Mouse (Mus musculus): ENCODE data around the gene Trove2.

Trove2 gene

DNA sequence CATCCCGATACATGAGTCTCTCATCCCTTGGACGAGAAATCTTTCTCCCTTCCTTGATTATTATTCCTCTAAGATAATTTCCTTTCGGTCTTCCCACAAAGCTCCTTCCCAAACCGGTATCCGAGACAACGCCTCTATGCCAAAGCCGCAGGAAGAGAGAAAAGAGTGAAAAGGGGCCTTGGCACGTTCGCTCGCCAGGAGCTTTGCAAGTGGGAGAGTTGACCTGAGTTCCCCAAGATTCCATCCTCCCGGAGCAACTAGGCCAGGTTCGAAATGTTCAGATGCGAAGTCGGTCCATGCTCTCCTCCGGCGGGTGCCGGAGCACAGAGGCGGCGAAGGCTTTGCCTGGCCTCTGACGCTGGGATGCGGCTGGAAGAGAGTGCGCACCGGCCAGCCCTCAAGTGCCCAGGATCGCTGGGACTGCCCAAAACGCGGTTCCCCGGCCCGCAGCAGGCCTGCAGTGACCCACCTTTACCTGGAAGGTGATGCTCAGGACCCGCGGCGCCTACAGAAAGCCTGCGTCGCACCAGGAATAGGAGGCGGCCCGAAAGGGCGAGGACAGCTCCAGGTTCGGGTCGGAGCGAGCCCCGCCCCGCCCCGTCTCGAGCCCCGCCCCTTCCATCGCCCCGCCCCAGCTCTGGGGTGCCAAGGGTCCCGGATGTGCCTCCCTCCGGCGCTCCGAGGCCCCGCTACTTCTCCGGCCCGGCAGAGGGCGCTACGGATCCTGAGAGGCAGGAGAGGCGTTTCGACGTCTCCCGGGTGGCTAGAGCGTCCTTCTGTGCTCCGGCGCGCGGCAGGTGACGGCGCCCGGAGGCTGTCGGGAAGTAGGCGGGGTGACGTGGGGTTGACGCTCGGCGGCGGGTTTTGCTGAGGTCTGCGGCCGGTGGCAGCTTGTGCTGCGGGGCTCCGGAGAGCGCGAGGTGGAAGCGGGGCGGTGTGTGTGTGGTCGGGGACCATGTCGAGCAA is at the start of gene Trove2, which contains the start of gene Uchl5:
Trove2 (minus strand) TSS at position 623 of the 966 bp plus-strand sequence.
Uchl5 (plus strand) TSS at position 827 of the 966 bp plus-strand sequence.
- DNase-seq = peak; percentile 99

DNA sequence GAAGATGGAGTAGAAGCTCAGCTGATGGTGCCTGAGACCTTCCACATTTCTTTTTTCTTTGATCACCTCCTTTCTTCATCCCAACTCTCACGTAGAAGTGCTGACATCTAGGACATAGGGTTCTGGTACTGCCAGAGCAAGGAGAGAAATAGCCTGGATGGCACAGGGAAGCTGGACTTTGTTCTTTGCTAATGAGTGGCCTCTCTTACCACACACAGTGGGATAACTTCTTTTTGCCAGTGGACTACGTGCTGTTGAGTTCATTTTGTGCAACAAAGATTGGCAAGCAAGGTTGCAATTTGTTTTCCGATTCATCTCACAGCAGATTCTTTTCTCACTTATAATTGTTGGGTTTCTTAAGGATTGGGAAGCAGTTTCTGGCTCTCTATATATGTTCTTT is 45.8 kb upstream of the Trove2 start:
- no peak for DNase-seq

DNA sequence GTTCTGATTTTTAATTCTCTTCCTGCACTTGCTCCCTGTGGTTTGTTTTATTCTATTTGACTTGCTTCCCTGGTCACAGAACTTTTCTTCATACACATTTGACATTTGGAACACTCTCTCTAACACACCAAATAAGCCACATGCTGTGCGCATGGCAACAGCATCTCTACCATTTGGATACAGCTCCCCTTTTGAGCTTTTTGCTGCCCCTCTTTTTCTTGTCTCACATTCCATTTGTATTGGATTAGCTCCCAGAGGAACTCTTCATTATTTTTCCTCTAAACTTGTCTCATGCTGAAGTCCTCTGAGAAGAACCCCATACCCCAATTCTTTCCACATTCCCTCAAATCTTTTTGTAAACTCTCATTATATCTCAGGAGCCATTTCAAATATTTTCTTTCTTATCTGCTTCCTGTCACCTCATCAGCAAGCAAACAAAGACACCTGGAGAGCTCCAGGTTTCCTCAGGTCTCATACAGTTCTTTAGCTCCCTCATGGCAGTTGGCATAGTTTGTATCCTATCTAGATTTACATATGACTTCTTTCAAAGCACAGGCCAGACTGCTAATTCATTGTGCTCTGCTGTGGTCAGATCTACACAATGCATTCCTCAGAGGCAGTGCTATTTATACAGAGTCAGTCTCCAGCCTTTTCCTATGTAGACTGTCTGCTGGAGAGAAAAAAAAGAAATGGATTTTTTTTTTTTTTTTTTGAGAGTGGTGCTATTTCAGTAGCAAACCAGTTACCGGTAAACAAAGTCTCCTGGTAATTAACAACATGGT is 43.4 kb upstream of the Trove2 start:
- no peak for DNase-seq

- peak; percentile 91 for DNase-seq
Observed at GRCm38 (mm10) chr1:143813676-143814360, 37.0 kb upstream of the Trove2 start.

- peak; percentile 9 for DNase-seq
Observed at GRCm38 (mm10) chr1:143809062-143809461, 32.2 kb upstream of the Trove2 start.

DNA sequence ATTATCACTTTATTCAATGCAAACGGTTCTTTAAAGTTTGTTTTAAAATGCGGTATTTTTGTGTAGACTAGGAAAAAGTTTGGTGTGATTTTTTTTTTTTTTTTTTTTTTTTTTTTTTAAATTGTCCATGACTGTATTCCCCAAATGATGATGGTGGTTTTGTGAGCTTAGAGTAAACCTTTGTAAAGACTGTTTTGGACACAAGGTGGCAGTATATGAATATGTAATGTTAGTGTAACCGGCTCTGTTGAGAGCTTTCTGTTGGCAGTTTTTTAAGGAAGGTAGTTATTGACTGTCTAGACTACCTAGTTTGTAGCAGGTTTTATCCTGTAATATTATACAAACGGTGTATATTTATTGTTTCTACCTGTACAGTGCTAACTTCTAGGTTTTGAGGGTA is 26.7 kb upstream of the Trove2 start:
- peak; percentile 35 for DNase-seq

DNA sequence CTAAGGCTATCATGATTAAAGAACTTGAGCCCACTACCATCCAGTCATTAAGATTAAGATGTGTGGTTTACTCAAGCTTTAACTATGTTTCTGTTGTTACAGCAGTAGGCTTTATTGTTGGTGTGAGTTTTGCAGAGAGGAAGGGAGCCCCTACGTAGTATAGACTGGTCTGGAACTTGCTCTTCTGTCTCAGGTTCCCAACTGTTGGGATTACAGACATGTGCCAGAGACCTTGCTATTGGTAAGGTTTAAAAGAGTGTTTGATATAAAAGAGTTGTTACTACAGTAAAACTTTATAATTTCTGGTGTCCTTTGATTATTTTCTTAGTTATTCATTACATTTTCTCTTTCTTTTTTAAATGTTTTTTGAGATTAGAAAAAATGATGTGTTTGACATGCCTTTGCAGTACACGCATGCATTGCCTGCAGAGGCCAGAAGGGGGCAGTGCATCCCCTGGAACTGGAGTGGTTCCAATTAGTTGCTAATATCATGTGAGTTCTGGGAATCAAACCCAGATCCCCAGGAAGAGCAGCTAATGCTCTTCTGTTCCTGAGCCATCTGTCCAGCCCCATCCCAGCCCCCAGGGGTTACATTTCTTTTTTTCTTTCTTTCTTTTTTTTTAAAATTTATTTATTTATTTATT is 11.8 kb upstream of the Trove2 start:
- DNase-seq = peak; percentile 47

DNA sequence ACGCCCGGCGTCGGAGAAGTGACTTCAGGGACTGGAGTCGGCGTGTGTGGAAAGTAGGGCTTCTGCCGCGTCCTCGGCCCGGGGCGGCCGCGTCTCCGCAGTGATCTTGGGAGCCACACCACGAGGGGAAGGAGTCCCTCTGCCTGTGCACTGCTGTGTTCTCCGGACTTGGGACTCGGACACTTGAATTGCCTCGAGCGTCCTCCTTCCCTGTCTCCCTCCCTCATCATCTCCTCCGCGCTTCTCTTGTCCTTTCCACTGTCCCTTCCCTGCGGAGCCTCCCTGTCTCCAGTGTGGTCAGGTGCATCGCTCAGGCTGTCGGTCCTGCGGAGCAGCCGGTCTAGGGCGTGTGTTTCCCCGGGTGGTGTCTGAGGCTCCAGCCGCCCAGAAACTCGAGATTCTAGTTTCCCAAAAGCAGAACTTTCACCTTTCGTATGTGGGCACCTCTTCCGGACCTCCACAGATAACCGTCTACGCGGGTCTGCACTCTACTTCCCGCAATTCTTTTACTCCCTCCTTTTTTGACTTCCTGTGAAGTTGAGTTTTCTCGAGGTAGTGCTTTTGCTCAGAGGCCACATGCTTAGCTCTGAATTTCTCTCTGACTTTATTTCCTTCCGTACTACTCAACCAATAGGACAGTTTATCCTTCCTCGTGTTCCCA is 820 bp upstream of the Trove2 start:
- no peak for DNase-seq

DNA sequence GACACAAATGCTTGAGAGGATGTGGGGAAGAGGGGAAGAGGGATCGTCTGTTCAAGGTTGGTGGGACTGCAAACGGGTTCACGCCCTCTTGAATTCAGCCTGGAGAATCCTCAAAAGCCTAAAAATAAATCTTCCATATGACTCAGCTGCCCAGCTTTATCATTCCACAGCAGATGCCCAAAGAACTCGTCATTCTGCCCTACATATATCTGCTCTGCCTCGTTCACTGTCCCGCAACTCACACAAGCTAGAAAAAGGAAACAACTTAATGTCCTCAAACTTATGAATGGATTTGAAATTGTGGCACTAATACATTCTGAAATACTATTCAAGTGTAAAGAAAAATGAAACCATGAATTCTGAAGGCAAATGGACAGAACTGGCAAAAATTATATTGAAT is 3.0 kb downstream of the Trove2 start:
- DNase-seq = no peak

DNA sequence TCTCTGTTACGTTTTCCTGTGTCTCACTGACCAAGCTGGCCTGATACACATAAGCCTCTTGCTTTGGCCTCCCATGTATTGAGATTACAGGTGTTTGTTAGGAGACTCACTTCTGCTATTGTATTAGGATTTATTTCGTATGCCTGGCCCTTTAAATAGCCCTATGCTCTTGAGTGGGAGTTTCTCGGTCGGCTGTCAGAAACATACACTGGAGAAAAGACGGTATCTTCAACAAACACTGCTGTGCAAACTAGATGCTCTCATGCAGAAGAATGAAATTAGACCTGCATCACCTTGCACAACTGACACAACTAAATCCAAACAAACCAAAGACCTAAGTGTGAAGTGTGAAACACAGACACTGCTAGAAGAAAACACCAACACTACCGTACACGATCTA is 3.8 kb downstream of the Trove2 start:
- DNase-seq = no peak

DNA sequence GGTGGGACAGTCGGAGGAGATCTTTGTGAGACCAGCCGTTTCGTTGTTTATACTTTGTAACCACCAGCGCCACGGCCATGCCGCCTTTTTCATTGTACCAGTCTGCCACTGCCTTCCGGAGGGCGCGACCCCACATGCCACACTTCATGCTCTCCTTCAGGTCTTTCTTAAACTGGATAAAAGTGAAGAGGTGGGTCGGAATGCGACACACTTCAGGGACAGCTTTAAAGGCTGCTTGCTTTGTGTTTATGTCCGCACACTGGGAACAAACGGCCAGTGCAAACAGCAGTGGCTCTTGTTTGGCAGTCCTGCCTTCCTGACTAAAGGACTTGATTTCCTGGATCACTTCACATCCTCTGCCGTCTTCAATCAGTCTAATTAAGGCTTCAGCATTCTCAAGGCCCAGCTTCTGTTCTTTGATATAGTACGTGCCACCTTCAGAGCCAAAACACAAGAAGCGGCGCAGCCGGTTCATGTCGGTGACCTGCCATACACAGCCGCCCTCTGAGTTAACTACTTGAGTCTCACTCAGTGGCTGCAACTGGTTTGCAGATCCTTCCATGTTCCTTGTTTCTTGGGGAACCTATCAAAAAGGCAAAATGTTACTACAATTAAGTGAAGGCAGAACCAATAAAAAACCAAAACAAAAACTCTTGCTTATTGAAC is 6.3 kb downstream of the Trove2 start:
- peak; percentile 17 for DNase-seq

- DNase-seq = no peak
Observed at GRCm38 (mm10) chr1:143766238-143766637, 10.6 kb downstream of the Trove2 start.

- no peak for DNase-seq
Observed at GRCm38 (mm10) chr1:143765801-143766200, 11.1 kb downstream of the Trove2 start.

GRCm38 (mm10) chr1:143764443-143764842 is 12.4 kb downstream of the Trove2 start:
- no peak for DNase-seq

GRCm38 (mm10) chr1:143762159-143762558 is 14.7 kb downstream of the Trove2 start:
- DNase-seq = no peak

GRCm38 (mm10) chr1:143745871-143746270 is 31.0 kb downstream of the Trove2 start:
- no peak for DNase-seq

GRCm38 (mm10) chr1:143742186-143742585 is 34.7 kb downstream of the Trove2 start:
- no peak for DNase-seq

DNA sequence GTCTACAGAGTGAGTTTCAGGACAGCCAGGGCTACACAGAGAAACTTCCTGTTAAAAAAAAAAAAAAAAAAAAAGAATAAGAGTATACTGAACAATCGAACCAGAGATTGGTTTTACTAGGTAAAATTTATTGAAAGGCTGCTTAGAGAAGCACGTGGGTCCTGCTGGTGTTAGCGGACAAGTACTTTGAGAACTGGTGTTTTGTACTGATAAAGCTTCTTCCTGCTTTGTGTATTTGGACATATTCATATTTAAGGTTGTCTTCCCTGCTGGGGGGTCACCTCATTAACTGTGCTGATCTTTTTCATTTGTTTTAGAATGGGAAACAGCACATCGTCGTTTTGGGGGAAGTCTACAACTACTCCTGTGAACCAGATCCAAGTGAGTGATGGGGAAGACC is 35.5 kb downstream of the Trove2 start:
- DNase-seq = no peak

DNA sequence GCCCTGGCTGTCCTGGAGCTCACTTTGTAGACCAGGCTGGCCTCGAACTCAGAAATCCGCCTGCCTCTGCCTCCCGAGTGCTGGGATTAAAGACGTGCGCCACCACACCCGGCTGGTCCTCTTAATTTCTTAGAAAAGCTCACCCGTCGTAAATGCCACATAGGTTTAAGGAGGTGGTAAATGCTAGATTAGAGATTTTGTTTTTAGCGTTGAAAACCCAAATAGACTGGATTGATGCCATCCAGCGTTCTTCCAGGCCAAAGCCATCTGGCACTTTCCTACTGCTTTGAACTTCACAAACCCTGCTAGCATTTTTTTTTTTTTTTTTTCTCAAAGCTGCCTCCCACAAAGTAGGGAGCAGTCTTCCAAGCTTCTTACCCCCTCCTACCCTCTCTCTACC is 36.3 kb downstream of the Trove2 start:
- DNase-seq = no peak

- peak; percentile 87 for DNase-seq
Observed at GRCm38 (mm10) chr1:143739361-143740350, 37.2 kb downstream of the Trove2 start.

All from lung, postnatal 14 days (tissue).